Mouse (Mus musculus): ENCODE data around the gene Rfk.

GRCm38 (mm10) chr19:17380549-17380948 is 13.3 kb upstream of the Rfk start:
- TF ChIP-seq POLR2A (IDR thresholded peaks at IDR 0.05; ENCODE audit: borderline replicate concordance, extremely low read depth, insufficient read depth, insufficient read length, poor library complexity, severe bottlenecking) (no peak), CTCF (IDR thresholded peaks at IDR 0.05; ENCODE audit: borderline replicate concordance, extremely low read depth, insufficient read depth, insufficient read length) (no peak)
